Mouse (Mus musculus) myocyte (in vitro differentiated cells): ENCODE data around the gene Mrps21. TPM values are rescaled to one million over a fixed set of nuclear protein-coding genes. Genes with fewer than 3 reads are reported as not detected.
A peak's percentile ranks its signal among the peaks of the same experiment; 100 is the strongest.

Experiments
- H3K27me3 ChIP-seq: one replicate; pipeline ENCODE4 v1.6.1; 2011; ENCODE audit not compliant: control insufficient read depth, insufficient read depth, insufficient read length
- H3K36me3 ChIP-seq: one replicate; pipeline ENCODE4 v1.6.1; 2011; ENCODE audit not compliant: control insufficient read depth, insufficient read depth
- H3K4me2 ChIP-seq: one replicate; pipeline ENCODE4 v1.6.1; 2011; ENCODE audit warnings: low read depth, control low read depth
- H3K4me3 ChIP-seq: one replicate; pipeline ENCODE4 v1.5.1; 2011; ENCODE audit warnings: mild to moderate bottlenecking, control low read depth, moderate library complexity
- H3K79me2 ChIP-seq: one replicate; pipeline ENCODE4 v1.6.1; 2011; ENCODE audit not compliant: control insufficient read depth, insufficient read depth
- H3ac ChIP-seq: one replicate; pipeline ENCODE4 v1.6.1; 2011; ENCODE audit not compliant: control insufficient read depth, insufficient read length
- CEBPB ChIP-seq: IDR thresholded peaks from 2 replicates; pipeline ENCODE4 v1.6.1; 2011; ENCODE audit warnings: mild to moderate bottlenecking, moderate library complexity; ENCODE audit not compliant: poor library complexity, insufficient read depth, severe bottlenecking
- E2F4 ChIP-seq: IDR thresholded peaks from one replicate; pipeline ENCODE4 v1.6.1; 2011; ENCODE audit warnings: mild to moderate bottlenecking, control low read depth, moderate library complexity; ENCODE audit not compliant: insufficient read depth
- MAX ChIP-seq: IDR thresholded peaks from one replicate; pipeline ENCODE4 v1.6.1; 2011; ENCODE audit warnings: low read depth, mild to moderate bottlenecking, control low read depth
- MYOD1 ChIP-seq, 3 experiments: IDR thresholded peaks; one replicate each; pipeline ENCODE4 v1.6.1; 2011; ENCODE audit warnings: control low read depth in 2 of 3, low read depth in 2 of 3, mild to moderate bottlenecking in 2 of 3, moderate library complexity in 1 of 3; ENCODE audit not compliant: insufficient read length in 2 of 3, control insufficient read depth in 1 of 3
- MYOG ChIP-seq, 3 experiments: IDR thresholded peaks; one replicate each; pipeline ENCODE4 v1.6.1; 2011; ENCODE audit warnings: control low read depth in 2 of 3, low read depth in 2 of 3, mild to moderate bottlenecking in 2 of 3; ENCODE audit not compliant: insufficient read length in 2 of 3, control insufficient read depth in 1 of 3, insufficient read depth in 1 of 3
- POLR2A ChIP-seq: IDR thresholded peaks from one replicate; pipeline ENCODE4 v1.6.1; 2011; ENCODE audit warnings: low read depth, mild to moderate bottlenecking, control low read depth, moderate library complexity; ENCODE audit not compliant: insufficient read length
- POLR2AphosphoS2 ChIP-seq: IDR thresholded peaks from one replicate; pipeline ENCODE4 v1.6.1; 2011; ENCODE audit warnings: low read depth, control low read depth; ENCODE audit not compliant: insufficient read length
- REST ChIP-seq: IDR thresholded peaks from one replicate; pipeline ENCODE4 v1.6.1; 2011; ENCODE audit warnings: mild to moderate bottlenecking, control low read depth, moderate library complexity; ENCODE audit not compliant: insufficient read depth, insufficient read length
- SRF ChIP-seq: IDR thresholded peaks from one replicate; pipeline ENCODE4 v1.6.1; 2011; ENCODE audit warnings: low read depth; ENCODE audit not compliant: control insufficient read depth, insufficient read length
- TCF12 ChIP-seq: IDR thresholded peaks from one replicate; pipeline ENCODE4 v1.6.1; 2011; ENCODE audit warnings: mild to moderate bottlenecking, control low read depth; ENCODE audit not compliant: poor library complexity, insufficient read depth, severe bottlenecking
- TCF3 ChIP-seq: IDR thresholded peaks from one replicate; pipeline ENCODE4 v1.6.1; 2011; ENCODE audit warnings: low read depth, control low read depth; ENCODE audit not compliant: insufficient read length
- USF1 ChIP-seq: IDR thresholded peaks from one replicate; pipeline ENCODE4 v1.6.1; 2011; ENCODE audit warnings: low read depth, mild to moderate bottlenecking, control low read depth, moderate library complexity
- polyA plus RNA-seq: library from polyadenylated mRNA; unstranded; fragments of >200 nt; fragmentation: generic; extraction: Trizol; gene quantifications from one replicate; pipeline ENCODE4 v1.2.1, GENCODE M21; 2012; ENCODE audit warnings: missing spikeins

Gene Mrps21
- polyA plus RNA-seq, 1 experiment, result 400 TPM

DNA sequence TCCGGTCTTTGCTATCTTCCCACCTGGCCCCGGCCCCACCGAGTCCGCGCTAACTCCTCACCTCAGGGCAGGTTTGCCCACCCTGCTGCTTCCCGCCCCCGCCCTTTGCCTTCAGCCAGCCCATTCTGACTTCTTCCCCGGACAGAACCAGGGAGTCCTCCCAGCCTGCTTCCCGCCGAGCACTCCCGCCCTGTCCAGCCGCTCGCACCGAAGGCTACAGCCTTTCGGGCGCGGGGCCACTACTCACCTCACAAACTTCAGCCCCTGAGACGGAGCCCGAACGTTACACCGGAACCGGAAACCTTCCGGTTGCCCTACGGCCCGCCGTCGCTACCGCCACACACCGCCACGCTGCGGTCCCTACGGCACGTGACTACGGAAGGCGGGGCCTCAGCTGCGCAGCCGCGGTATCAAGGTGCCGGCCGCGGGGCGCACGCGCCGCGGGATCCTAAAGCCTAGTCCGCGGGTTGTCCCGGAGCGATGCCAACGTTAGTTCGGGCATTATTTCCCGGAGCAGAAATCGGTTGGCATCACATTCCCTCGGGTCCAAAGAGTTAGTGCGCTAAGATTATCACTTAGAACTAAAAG lies 15.7 kb downstream of the Mrps21 start, which contains the start of gene Prpf3:
TSS of gene Prpf3 (minus strand) at position 384 of the 588 bp plus-strand sequence.
- H3K4me2 ChIP-seq, result peak within 1 kb of the TSS; percentile 79
- H3K4me3 ChIP-seq, result peak within 1 kb of the TSS; percentile 70

DNA sequence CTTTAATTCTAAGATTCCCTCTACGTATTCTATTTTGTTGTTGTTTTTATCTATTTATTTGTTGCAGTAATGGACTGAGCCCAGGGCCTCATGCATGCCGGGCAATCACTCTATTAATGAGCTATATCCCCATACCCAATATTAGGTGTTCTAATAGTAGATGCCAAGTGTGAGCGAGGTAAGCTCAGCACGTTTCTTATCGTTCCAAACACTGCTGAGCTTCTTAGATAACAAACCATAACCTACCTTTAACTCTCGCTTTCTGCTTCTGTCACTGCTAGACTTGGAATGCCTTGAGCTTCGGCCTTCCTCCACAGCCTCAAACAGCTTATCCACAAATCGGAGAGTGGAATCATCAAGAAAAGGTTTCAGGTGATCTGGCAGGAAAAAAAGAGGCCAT lies 20.0 kb downstream of the Mrps21 start:
- TF ChIP-seq MYOD1 (IDR thresholded peaks at IDR 0.05; ENCODE audit: control insufficient read depth in 1 of 3, insufficient read length in 2 of 3, low read depth in 2 of 3), result no peak
- TF ChIP-seq CEBPB, result no peak
- TF ChIP-seq REST, result no peak
- TF ChIP-seq TCF3, result no peak
- TF ChIP-seq MYOG (IDR thresholded peaks at IDR 0.05; ENCODE audit: control insufficient read depth in 1 of 3, insufficient read depth in 1 of 3, insufficient read length in 2 of 3, low read depth in 2 of 3), result no peak
- no peak for TF ChIP-seq USF1
- TF ChIP-seq SRF, result no peak
- peaks cover 20% of the 10 kb centered on the region for H3K79me2 ChIP-seq
- H3K27me3 ChIP-seq, result no peaks in the 10 kb centered on the region
- no peak overlapping the region for H3K4me3 ChIP-seq
- H3K36me3 ChIP-seq, result peaks cover 65% of the 10 kb centered on the region
- H3K4me2 ChIP-seq, result no peak overlapping the region
- no peak overlapping the region for H3ac ChIP-seq

More for the DNA sequence above, 15.7 kb downstream of the Mrps21 start, which contains the start of gene Prpf3:
- H3K27me3 ChIP-seq, result no peaks in the 10 kb centered on the region
- H3K79me2 ChIP-seq, result peaks cover 20% of the 10 kb centered on the region
- peaks cover 26% of the 10 kb centered on the region for H3K36me3 ChIP-seq
- TF ChIP-seq TCF12, result no peak
- peak in 2 of 3 experiments; percentile 10 to 50 for TF ChIP-seq MYOG (IDR thresholded peaks at IDR 0.05; ENCODE audit: control insufficient read depth in 1 of 3, insufficient read depth in 1 of 3, insufficient read length in 2 of 3, low read depth in 2 of 3)
- TF ChIP-seq USF1, result peak; percentile 96
- no peak for TF ChIP-seq MYOD1 (IDR thresholded peaks at IDR 0.05; ENCODE audit: control insufficient read depth in 1 of 3, insufficient read length in 2 of 3, low read depth in 2 of 3)
- no peak for TF ChIP-seq REST
- peak; percentile 95 for TF ChIP-seq POLR2AphosphoS2
- TF ChIP-seq E2F4, result peak; percentile 11
- TF ChIP-seq MAX, result peak; percentile 47
- peak; percentile 99 for TF ChIP-seq POLR2A
- no peak for TF ChIP-seq CEBPB
- no peak for TF ChIP-seq TCF3
- peak within 1 kb of the TSS; percentile 16 for H3ac ChIP-seq

DNA sequence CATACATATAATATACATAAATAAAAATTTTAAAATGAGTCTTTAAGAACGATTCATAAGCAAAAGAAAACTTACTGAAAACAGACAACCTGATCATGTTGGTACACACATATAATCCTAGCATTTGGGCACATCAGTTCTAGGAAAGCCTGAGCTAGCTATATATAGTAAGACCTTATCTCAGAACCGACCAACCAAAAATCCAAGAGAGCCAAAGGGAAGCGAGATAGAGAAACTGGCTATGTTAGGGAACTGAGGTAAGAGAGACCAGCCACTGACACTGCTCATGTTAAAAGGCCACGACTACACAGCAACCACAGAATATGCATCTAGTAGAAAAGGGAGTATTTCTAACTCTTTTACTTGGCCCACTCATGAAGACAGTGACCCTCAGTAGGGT lies 20.7 kb downstream of the Mrps21 start:
- Histone ChIP-seq H3K79me2 (peaks cover 20% of the 10 kb centered on the region), H3K36me3 (peaks cover 70% of the 10 kb centered on the region), H3ac (no peak overlapping the region), H3K4me3 (no peak overlapping the region), H3K27me3 (no peaks in the 10 kb centered on the region), H3K4me2 (no peak overlapping the region)
- no peak for TF ChIP-seq CEBPB
- no peak for TF ChIP-seq MYOG (IDR thresholded peaks at IDR 0.05; ENCODE audit: control insufficient read depth in 1 of 3, insufficient read depth in 1 of 3, insufficient read length in 2 of 3, low read depth in 2 of 3)
- TF ChIP-seq SRF, result no peak
- no peak for TF ChIP-seq TCF12

DNA sequence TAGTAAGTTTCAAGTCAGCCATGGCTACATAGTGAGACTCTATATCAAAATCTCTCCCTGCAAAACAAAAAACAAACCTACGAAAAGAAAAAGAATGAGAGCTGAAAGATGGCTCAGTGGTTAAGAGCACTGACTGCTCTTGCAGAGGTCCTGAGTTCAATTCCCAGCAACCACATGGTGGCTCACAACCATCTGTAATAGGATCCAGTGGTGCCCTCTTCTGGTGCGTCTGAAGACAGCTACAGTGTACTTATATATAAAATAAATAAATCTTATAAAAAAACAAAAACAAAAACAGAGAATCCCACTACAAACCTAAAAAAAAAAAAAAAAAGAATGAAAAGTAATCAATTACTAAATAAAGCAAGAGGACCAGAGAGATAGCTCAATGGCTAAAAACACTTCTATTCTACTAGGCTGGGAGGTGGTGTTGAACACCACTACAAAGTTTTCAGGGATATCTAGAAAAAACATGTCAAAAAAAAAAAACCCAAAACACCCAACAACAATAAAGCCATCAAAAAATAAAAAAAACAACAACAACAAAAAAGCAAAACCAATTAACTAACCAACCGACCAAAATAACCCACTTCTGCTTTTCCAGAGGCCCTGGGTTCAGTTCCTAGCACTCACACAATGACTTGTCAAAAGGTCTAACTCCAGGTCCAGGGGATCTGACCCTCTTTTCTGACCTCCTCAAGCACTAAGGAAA lies 28.7 kb downstream of the Mrps21 start:
- Histone ChIP-seq H3K36me3 (peaks cover 68% of the 10 kb centered on the region), H3K27me3 (no peaks in the 10 kb centered on the region), H3ac (no peak overlapping the region), H3K4me3 (no peak overlapping the region), H3K79me2 (no peaks in the 10 kb centered on the region), H3K4me2 (no peak overlapping the region)
- no peak for TF ChIP-seq POLR2A
- TF ChIP-seq CEBPB, result no peak
- no peak for TF ChIP-seq POLR2AphosphoS2
- TF ChIP-seq TCF3, result no peak
- no peak for TF ChIP-seq MYOG (IDR thresholded peaks at IDR 0.05; ENCODE audit: control insufficient read depth in 1 of 3, insufficient read depth in 1 of 3, insufficient read length in 2 of 3, low read depth in 2 of 3)
- no peak for TF ChIP-seq MYOD1 (IDR thresholded peaks at IDR 0.05; ENCODE audit: control insufficient read depth in 1 of 3, insufficient read length in 2 of 3, low read depth in 2 of 3)
- TF ChIP-seq E2F4, result no peak
- TF ChIP-seq MAX, result no peak
- no peak for TF ChIP-seq SRF
- no peak for TF ChIP-seq TCF12

DNA sequence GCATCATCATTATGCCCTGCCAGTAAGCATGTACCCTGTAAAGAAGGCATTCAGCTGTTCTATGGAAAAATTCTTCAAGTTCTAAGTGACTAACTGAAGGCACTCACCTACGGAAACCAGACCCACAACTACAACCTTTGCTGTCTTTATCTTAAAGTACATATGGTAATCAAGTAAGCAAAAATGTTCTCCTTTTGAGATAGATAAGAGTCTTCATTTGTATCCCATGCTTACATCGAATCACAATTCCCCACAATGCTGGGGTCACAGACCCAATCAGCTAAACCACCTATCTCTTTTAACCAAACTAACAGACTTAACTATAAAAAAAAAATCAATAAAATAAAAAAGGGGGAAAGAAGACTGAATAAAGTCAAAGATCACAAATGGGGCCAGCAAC lies 32.1 kb downstream of the Mrps21 start:
- no peak for TF ChIP-seq POLR2A
- no peak for TF ChIP-seq TCF3
- no peak for TF ChIP-seq REST
- no peak for TF ChIP-seq POLR2AphosphoS2
- no peak for TF ChIP-seq SRF
- no peak for TF ChIP-seq MYOD1 (IDR thresholded peaks at IDR 0.05; ENCODE audit: control insufficient read depth in 1 of 3, insufficient read length in 2 of 3, low read depth in 2 of 3)
- TF ChIP-seq MYOG (IDR thresholded peaks at IDR 0.05; ENCODE audit: control insufficient read depth in 1 of 3, insufficient read depth in 1 of 3, insufficient read length in 2 of 3, low read depth in 2 of 3), result no peak
- TF ChIP-seq USF1, result no peak
- no peak for TF ChIP-seq MAX
- TF ChIP-seq E2F4, result no peak
- no peak for TF ChIP-seq TCF12
- no peak for TF ChIP-seq CEBPB
- H3K36me3 ChIP-seq, result peaks cover 70% of the 10 kb centered on the region
- no peak overlapping the region for H3K4me2 ChIP-seq
- no peaks in the 10 kb centered on the region for H3K79me2 ChIP-seq
- no peak overlapping the region for H3K4me3 ChIP-seq
- H3K27me3 ChIP-seq, result no peaks in the 10 kb centered on the region
- H3ac ChIP-seq, result no peak overlapping the region
